Mouse (Mus musculus): ENCODE data around the gene Gdap1l1.

DNA sequence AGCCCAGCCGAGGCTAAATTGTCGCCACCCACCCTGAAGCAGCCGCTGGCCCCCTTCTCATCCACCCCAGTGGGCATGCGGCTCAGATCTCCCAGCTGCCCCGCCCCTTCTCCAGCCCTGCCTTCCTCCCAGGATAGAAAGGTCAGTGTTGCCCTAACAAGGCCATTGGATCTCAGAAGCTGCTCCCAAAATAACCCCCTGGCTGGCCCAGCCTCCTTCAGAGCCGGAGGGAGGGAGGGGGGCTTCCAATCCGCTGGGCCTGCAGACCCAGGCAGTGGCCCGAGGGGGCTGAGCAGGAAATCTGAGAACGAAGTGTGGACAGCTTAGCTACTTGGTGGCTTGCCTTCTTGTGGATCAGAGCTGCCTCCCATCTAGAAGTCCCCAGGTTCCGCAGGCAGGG is 40.4 kb upstream of the Gdap1l1 start, which contains the start of gene Jph2:
- TF ChIP-seq CTCF (IDR thresholded peaks at IDR 0.05) (peak; percentile 35), POLR2A (IDR thresholded peaks at IDR 0.05; ENCODE audit: insufficient read depth, low read depth, low read length) (peak; percentile 88)

Data from heart, adult 2 months (tissue).